Mouse (Mus musculus): ENCODE results near the gene Sugct.

Sugct gene

DNA sequence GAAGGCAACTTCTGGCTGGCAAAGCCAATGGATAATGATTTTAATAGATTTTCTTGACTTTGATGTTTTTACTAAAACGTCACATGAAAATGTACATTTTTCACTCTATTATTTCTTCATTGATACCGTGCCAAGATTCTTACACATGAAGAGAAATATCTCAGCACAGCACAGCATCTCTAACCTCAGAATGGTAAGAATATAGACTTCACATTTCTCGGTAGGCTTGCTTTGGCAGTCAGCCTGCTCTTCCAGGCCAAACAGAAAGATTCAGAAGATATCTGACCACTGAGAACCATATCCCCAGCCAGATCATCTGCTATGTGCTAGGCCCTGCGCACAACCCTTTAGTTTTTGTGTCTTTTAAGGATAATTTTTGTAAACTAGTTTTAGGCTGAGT lies 657.0 kb downstream of the Sugct start:
- DNase-seq (ENCODE audit: low read depth, low spot score): no peak

GRCm38 (mm10) chr13:17037899-17038298 lies 657.5 kb downstream of the Sugct start:
- no peak for DNase-seq (ENCODE audit: low read depth, low spot score)

- no peak for DNase-seq (ENCODE audit: low read depth, low spot score)
Measured at GRCm38 (mm10) chr13:17030761-17031160, 664.6 kb downstream of the Sugct start.

DNA sequence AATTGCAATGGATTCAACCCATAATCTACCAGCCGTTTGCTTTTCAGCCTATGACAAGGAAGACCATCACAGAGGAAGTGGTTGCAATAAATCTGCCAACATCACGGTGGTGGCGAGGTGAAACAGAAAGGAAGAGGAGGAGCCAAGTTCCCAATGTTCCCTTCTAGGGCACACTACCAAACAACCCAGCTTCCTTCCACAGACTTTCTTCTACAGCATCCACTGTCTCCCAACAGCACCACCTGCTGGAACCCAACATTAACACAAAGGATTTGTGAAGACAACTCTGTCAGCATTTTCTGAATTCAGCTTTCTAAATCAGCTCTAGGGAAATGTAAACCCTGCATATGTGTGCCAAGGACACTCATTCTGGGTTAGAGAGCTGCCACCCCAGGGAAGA lies 666.8 kb downstream of the Sugct start:
- DNase-seq (ENCODE audit: low read depth, low spot score): peak; percentile 34

DNA sequence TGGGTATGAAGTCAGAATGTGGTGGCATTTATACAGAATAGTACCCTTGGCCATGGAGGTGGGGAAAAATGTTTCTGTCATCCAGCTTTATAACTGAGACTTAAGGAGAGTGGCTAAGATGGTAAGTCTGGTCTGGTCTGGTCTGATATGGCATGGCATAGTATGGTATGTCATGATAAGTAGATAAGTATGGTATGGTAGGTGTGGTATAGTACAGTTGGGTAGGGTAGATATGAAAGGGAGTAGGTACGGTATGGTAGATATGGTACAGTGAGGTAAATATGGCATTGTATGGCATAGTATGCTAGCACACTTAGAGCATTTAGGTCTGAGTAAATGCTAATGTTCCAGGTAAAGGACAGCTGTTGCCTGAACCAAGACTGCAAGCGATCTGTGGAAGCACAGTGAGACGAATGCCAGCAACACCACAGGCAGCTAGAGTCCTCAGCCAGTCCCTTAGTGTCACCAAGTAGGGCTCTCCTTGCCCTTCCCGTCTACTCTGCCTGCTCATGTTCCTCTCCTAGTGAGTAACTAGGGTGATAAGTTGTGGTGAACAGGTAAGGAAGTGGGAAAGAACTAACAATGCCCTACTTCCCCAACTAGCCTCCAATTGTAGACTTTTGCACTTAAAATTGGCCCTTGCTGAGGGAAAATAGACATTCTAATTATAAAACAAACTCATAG lies 667.4 kb downstream of the Sugct start:
- no peak for DNase-seq (ENCODE audit: low read depth, low spot score)

DNA sequence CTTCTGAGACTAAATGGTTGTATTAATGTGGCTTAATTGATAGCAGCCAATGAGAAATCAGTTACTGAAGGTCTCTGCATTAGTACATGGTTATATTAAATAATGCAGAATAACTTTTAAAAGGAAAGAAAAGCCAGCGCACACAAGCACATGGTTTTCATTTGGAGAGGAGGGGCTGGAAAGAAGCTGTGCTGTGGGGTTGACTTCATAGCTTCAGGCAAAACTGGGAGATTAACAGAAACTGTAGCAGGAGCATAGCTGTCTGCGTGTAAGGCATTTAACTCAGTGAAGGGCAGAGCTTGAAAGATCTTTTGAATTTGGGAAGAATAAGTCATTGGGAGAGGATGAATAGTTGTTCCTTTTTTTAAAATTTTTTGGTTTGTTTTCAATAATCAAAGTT lies 668.4 kb downstream of the Sugct start:
- DNase-seq (ENCODE audit: low read depth, low spot score): no peak

DNA sequence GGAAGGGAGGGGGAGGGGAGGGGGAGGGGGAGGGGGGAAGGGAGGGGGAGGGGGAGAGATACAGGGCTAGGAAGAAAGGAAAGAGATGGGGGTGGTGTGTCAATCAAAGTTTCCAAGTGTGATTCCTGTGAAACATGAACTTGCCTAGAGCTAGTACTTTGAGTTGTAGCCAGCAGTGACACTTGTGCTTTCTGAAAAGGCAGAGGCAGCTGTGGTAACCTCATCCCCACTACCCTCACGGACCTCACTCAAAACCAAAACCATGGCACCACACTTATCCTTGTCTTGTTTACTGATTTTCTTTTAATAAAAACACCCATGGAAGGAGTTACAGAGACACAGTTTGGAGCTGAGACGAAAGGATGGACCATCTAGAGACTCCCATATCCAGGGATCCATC lies 698.9 kb downstream of the Sugct start:
- DNase-seq (ENCODE audit: low read depth, low spot score): no peak

DNA sequence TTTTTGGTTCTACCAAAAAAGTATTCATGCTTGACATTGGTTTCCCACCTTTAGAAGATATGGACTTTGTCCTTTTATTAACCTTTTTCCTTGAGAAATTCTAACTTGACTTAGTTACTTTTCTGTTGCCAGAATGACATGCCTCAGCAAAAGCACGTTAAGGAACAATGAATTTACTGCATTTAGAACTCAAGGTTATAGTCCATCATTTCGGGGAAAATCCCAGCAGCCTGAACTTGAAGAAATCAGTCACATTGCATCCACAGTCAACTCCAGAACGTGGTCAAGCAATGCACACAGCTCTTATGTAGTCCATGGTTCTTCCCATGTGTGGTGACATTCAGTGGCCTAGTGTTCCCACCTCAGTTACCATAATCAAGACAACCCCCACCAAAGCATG lies 700.0 kb downstream of the Sugct start:
- no peak for DNase-seq (ENCODE audit: low read depth, low spot score)

- DNase-seq (ENCODE audit: low read depth, low spot score): no peak
Measured at GRCm38 (mm10) chr13:16977743-16978142, 717.6 kb downstream of the Sugct start.

- DNase-seq (ENCODE audit: low read depth, low spot score): no peak
Measured at GRCm38 (mm10) chr13:16971277-16971676, 724.1 kb downstream of the Sugct start.

DNA sequence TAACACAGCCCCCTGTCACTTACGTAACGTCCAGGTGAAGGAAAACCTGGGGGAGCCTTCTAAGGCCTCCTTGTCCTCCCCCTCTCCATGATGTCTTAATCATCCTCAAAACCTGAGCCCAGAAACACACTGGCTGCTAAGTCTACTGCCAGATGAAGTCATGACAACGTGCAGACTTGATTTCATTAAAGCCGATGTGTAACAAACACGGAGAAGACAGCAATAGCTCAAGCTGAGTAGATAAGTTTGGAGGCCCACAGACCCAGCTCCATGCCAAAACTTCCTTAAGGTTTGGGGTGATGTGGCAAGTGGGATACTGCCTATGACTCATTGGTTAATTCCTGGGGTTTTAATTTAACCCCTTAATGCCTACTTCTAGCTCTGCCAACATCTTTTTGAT lies 726.4 kb downstream of the Sugct start:
- DNase-seq (ENCODE audit: low read depth, low spot score): no peak

- no peak for DNase-seq (ENCODE audit: low read depth, low spot score)
Measured at GRCm38 (mm10) chr13:16964823-16965475, 730.4 kb downstream of the Sugct start.

GRCm38 (mm10) chr13:16952045-16952444 lies 743.3 kb downstream of the Sugct start:
- DNase-seq (ENCODE audit: low read depth, low spot score): no peak

- no peak for DNase-seq (ENCODE audit: low read depth, low spot score)
Measured at GRCm38 (mm10) chr13:16939466-16939811, 755.9 kb downstream of the Sugct start.

DNA sequence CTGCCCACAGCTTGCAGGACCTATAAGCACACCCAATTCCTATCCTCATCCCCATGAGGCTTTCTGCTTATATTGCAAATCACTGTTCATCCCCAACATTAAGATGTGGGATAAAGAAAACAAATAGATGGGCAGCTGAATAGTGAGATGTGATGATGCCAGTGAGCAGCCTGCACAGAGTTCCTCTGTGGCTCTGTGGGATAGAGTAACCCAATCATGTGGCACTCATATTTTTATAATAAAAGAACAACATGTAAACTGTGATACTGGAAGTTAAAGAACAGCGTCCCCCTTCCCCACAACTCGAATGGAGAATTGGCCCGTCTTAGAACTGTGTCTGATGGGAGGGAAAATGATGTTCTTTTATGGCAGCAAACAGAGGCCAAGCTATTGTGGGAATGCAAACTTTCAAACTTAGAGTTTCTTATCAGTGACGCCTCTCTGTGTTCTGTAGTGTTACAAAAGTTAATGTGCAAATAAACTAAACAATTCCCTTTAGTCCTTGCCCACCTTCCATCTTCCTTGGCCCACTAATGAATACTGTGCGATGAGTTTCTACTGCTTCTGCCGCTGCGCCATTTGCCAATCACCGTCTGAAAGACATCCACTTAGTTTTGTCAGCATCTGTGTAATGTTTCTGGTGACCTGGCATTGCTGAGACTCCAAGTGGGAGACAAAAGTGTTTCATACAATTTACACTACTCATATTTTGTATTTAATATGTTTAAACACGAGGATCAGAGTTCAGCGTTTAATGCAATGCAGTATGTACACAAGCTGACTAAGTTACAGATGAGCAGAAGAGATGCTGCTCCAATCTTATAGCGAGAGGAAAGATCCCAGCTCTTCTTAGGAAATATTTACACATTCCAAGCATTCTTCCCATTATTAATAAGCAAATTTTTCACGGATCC lies 756.5 kb downstream of the Sugct start:
- no peak for DNase-seq (ENCODE audit: low read depth, low spot score)

DNA sequence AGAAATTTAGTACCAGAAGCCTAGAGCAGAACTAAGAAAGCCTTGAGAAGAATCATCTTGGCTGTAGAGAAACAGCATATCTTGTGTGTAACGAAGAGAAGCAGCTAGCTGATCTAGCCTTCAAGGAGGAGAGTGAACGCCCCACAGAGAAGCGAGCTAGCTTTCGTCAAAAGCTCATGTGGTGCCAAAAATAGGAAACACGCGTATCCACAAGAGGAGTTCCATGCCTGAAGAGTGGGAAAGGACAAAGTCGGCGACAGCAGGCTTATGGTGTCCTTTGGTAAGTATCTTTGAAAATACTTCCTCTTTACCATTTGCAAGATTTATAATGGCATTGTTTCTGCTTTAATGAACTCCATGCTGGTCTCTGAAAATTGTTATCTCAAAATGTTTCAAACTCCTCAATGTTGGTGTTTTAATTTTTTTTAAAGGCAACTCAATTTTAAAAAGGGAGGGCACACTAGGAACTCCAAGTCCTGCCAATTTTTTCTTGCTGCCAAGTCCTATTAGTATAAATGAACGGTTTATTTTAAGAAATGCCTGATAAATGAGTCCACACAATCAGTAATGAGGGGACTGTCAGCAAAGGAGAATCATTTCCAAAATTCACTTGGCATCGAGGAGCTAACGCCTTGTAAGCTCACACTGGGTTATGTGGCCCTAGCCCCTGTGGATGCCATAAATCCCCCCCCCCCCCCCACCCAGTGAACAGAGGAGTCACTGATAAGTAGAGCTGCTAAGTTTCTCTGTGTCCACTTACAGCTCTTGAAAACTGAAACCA lies 757.7 kb downstream of the Sugct start:
- no peak for DNase-seq (ENCODE audit: low read depth, low spot score)

DNA sequence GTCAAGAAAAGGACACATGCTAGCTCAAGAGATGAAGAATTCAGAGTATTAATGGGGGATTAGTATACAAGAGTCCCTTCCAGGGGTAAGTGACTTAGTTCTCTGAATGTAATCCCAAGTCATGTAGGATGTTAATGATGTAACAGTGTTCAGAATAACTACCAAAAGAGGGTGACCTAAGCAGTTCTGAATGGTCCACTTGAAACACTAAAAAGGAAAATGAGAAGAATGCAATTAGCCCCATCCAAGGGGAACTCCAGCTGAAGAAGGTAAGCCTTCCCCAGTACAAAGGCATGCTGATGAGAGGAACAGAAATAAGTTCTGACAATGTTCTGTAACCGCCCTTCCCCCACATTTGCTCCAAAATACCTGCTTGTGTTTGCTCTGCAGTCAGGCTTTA lies 760.3 kb downstream of the Sugct start:
- no peak for DNase-seq (ENCODE audit: low read depth, low spot score)

DNA sequence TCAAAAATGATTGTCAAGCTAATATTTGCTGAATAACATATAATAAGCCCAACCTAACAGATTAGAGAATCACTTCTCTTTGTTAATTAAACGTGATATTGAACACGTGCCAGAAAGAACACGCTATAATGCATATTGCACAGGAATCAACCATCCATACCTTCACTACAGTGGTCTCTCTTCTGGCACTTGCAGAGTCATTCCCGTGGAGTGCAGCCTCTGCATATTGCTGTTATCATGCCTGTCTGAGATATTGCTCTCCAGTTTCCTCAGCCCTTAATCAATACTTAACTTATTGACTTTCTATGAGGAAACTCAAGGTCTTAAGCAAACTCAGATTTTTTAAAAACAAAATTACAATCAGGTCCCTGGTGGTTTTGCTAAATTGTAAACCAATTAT lies 761.8 kb downstream of the Sugct start:
- no peak for DNase-seq (ENCODE audit: low read depth, low spot score)

DNA sequence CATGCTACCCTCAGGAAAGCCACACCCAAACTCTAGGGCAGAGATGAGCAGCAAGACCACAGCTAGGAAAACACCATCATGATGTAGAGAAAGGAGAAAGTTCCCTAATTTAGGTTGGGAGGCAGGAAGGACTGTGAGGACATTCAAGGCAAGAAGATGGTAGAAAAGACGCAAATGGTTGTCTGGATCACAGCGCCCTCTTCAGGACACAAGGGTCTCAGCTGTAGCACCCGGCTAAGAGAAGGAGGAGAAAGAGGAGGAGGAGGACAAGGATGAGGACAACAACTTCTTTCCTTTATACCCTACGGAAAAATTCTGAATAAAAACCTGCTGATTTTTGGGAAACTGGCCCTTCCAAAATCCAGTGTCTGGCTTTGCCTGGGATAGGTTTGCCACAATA lies 774.0 kb downstream of the Sugct start:
- no peak for DNase-seq (ENCODE audit: low read depth, low spot score)

DNA sequence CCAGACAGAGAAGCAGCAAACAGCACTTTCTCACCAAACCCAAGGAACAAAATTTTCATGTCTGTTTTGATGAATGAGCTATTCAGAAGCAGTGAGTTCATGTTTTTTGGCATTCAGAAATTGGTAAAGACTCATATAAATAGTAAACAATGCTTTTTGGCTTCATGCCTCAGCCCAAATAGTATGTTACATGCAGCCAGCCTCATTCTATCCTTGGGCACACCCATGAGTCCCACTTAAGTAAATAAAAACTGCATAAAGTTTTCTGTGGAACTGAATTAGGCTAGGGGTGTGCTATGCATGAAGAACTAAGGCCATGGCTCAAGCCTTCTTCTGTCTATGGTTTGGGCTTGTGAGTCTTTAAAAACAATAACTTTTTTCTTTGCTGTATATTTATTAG lies 779.7 kb downstream of the Sugct start:
- no peak for DNase-seq (ENCODE audit: low read depth, low spot score)

DNA sequence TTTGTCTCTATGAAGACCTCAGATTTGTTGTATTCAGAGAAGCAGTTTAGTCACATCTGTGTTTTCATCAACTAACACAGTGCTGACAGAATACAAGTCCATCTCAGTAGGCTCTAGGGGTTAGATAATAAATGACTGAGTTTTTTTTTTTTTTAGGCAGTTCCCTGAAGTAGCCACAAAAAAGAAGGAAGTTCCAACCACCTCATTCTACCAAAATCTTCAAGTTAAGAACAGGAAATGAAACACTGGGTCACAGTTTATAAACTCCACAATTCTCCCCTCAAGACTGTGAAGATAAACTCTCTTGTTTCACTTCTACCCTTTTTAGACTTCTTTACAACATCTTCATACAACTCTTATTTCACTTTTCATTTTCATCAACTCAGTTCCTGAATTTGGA lies 783.1 kb downstream of the Sugct start:
- no peak for DNase-seq (ENCODE audit: low read depth, low spot score)

GRCm38 (mm10) chr13:16906974-16907373 lies 788.4 kb downstream of the Sugct start:
- no peak for DNase-seq (ENCODE audit: low read depth, low spot score)
